Mouse (Mus musculus) ES-E14 (cell line): ENCODE data around the gene Fxr2.

ENCODE experiments used
- CHD2 ChIP-seq: IDR thresholded peaks from 2 replicates; pipeline ENCODE4 v1.6.1; 2014; ENCODE audit warnings: mild to moderate bottlenecking, low read depth, low read length, inconsistent platforms
- MAFK ChIP-seq: IDR thresholded peaks from 2 replicates; pipeline ENCODE4 v1.6.1; 2014; ENCODE audit warnings: mild to moderate bottlenecking, low read depth, low read length, inconsistent platforms; ENCODE audit not compliant: insufficient read depth
- ZC3H11A ChIP-seq: IDR thresholded peaks from 2 replicates; pipeline ENCODE4 v1.6.1; 2012; ENCODE audit warnings: low read depth, mild to moderate bottlenecking, inconsistent platforms, low read length, borderline replicate concordance

DNA sequence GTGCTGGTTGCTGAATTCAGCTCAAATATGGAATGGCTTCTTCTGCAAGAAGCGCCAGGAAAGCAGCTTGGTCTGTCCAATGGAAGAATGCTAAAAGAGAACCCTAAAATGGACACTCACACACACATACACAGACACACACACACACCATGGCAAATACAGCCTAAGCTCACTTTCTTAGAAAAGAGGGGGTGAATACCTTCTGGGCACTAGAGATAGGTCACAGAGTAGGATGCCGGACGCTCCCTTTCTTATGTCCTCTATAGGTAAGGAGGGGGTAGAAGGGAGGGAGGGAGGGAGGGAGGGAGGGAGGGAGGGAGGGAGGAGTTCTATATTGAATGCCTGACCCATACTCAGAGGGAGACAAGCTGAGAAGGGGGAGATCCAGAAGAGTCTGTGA, 24.3 kb upstream of the Fxr2 start:
- TF ChIP-seq CHD2 (no peak), MAFK (no peak), ZC3H11A (no peak)
